Mouse (Mus musculus) CD4-positive, CD25-positive, alpha-beta regulatory T cell, adult 9 weeks (primary cell): Measurements from ENCODE around the gene Gm43064. TPM values are rescaled to one million over a fixed set of nuclear protein-coding genes. Genes with fewer than 3 reads are reported as not detected.

ENCODE experiments used
- polyA plus RNA-seq: library from polyadenylated mRNA; unstranded; fragments of 100-300 nt; shearing (Covaris generic); gene quantifications from one replicate; pipeline ENCODE4 v1.2.1, GENCODE M21; 2017

Gm43064 gene
- 0.21 TPM for polyA plus RNA-seq

GRCm38 (mm10) chr3:103808891-103809798 lies at the start of gene Gm43064, which contains the start of the genes Dclre1b and Ap4b1:
Gene Gm43064 (plus strand): TSS chr3:103809573.
Gene Dclre1b (minus strand): TSS chr3:103809444.
Gene Ap4b1 (plus strand): TSS chr3:103809520.

DNA sequence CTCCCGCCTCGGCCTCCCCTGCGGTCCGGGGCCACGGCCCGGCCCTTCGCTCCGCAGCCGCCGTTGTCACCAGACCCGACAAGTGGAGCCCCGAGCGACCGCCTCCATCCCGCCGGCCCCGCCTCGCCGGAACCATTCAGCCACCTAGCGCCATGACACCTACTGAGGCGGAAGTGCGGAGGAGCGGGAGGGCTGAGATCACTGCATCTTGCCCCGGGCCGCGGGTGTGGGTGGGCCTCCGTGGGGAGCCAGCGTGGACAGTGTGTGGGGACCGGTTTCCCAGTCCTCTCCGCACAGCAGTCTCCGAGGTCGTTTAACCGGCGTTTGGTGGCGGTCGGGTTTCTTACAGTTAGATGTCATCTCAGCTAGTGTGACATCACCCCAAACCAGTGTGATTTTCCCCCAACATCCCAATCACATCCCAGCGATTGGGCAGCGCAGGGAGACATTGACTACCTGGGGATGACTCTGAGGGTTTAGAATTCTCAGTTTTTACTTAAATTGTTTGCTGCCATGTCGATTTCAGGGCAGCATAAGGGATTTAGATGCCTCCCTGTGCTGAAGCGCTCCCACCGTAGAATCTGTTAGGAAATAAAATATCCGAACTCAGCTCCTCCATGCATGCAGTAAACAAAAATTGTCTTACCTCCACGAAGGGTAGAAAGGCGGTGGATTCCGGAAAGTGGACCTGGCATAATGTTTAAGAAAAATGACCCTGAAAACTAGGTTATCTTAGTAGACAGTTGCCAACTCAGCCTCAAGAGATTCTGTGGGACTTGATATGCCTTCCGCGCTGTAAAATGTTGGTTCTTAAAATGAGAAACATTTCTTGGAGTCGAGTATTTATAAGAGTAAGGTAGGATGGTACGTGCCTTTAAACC lies 17.9 kb upstream of the Gm43064 start, which contains the start of gene Hipk1:
Gene Hipk1 (minus strand): TSS at position 334 of the 881 bp plus-strand sequence.

DNA sequence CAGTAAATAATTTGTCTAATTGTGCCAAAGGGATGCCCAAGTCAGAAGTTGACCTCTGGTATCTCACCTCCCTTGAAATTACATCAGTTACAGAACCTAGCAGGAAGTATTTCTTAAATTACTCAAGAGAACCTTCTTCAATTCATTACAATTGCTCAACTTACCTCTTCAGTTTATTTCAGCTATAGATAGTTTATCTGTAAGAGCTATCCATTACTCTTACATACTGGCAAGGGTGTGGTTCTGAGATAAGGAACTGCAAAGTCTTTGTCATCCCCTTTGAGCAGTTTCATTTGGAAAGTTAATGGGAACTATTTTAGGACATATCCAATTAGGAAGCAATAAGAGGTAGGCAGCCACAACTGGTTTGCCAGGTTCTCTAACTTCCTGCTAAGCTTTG lies 23.1 kb downstream of the Gm43064 start, which contains the start of gene Bcl2l15:
Gene Bcl2l15 (plus strand): TSS at position 176 of the 400 bp plus-strand sequence.

GRCm38 (mm10) chr3:103858881-103859801 lies 49.8 kb downstream of the Gm43064 start, which contains the start of gene Ptpn22:
Gene Ptpn22 (plus strand): TSS chr3:103859795.

Other genes starting within 250 kb of the Gm43064 start
- gene Syt6, start 234.3 kb upstream of the Gm43064 start, polyA plus RNA-seq, result not detected
- gene Atg4a-ps, start 163.5 kb upstream of the Gm43064 start, polyA plus RNA-seq, result 3.8 TPM
- gene Olfml3, start 71.6 kb upstream of the Gm43064 start, polyA plus RNA-seq, result 0.33 TPM
- gene Gm10964, start 70.2 kb upstream of the Gm43064 start, polyA plus RNA-seq, result not detected
- gene Hipk1, start 18.0 kb upstream of the Gm43064 start, polyA plus RNA-seq, result 15.2 TPM
- gene Dclre1b, start 129 bp upstream of the Gm43064 start, polyA plus RNA-seq, result 37.2 TPM
- gene Ap4b1, start 53 bp upstream of the Gm43064 start, polyA plus RNA-seq, result 40.6 TPM
- 1.9 TPM for gene Bcl2l15, start 23.0 kb downstream of the Gm43064 start, polyA plus RNA-seq
- 309 TPM for gene Ptpn22, start 50.2 kb downstream of the Gm43064 start, polyA plus RNA-seq
- 8.7 TPM for gene Rsbn1, start 104.5 kb downstream of the Gm43064 start, polyA plus RNA-seq
- gene Phtf1, start 158.5 kb downstream of the Gm43064 start, polyA plus RNA-seq, result 7.3 TPM